Mouse (Mus musculus): ENCODE data around the gene Defb29.

The Defb29 gene

DNA sequence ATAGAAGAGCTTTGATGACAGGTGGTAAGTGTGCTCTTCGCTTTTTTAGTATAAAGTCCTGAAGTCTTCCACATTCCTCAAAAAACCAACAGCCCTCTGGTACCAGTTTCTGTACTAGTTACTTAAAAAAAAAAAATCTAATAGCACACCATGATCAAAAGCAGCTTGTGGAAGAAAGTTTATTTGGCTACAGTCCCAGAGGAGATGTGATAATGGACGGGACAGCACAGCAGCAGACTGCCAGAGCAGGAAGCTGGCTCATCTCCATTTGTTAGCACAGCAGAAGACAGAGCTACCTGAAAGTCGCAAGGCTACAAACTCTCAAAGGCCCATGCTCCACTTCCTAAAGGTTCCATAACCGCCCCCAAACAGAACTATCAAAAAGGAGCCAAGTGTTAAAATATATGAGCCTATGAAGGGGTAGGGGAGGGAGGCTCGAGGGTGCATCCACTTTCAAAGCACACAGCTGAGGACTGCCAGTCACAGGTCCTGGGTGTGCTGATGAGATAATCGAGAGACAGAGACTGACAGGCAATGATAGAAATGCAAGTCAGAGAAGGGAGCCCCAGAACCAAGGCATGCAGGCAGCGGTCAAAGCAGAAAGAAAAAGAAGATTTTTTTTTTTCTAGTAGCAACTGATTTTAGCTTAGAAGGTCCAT, 39.6 kb downstream of the Defb29 start:
- no peak for DNase-seq

- no peak for DNase-seq
Measured at GRCm38 (mm10) chr2:152498020-152498419, 41.9 kb downstream of the Defb29 start.

GRCm38 (mm10) chr2:152493151-152493550, 46.7 kb downstream of the Defb29 start:
- no peak for DNase-seq

DNA sequence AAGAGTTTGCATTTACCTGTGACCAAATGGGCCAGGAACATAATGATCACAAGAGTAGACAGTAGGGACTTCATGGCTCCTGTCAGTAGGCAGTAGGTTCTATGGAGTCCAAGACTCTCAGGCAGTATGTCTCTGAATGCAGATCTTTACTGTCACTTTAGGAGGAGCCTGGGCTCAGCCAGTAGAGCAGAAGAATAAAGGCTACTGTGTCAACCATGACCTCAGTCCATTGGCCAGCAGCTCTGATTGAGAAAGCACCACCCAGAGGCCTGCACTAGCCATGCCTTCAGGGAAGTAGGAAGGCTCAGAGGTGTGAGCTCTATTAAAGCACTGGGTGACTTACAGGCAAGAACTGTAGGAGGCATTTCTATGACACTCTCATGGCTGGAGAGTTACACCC, 49.9 kb downstream of the Defb29 start, which contains the start of gene Defb22:
Defb22 (minus strand) TSS at position 101 of the 400 bp plus-strand sequence.
- DNase-seq: no peak
